Mouse (Mus musculus): ENCODE results near the gene Il1f9. TPM values are rescaled to one million over a fixed set of nuclear protein-coding genes. Genes with fewer than 3 reads are reported as not detected.
"Not testable (repeated sequence)": the region's sequence is repeated elsewhere in the genome, so short reads cannot be mapped to it uniquely, and the experiment has no call there.

The Il1f9 gene
- total RNA-seq (2015), result 2.5 and 3.8 TPM in 2 replicates
- 2.9 and 4.0 TPM in 2 replicates for total RNA-seq (2017)

- ATAC-seq (replicated peaks; ENCODE audit: poor library complexity), result no peak
Observed at GRCm38 (mm10) chr2:24186176-24186575, at the start of gene Il1f9. TSS of gene Il1f9 (plus strand) at chr2:24186476.

GRCm38 (mm10) chr2:24152861-24153260 is 33.4 kb upstream of the Il1f9 start, which contains the start of gene Il1f8:
TSS of gene Il1f8 (plus strand) at chr2:24153161.
- no peak for ATAC-seq (replicated peaks; ENCODE audit: poor library complexity)

GRCm38 (mm10) chr2:24181683-24182331 is 4.5 kb upstream of the Il1f9 start:
- peak; percentile 86 for ATAC-seq (replicated peaks; ENCODE audit: poor library complexity)

- peak; percentile 38 for ATAC-seq (replicated peaks; ENCODE audit: poor library complexity)
Observed at GRCm38 (mm10) chr2:24182423-24183147, 3.7 kb upstream of the Il1f9 start.

- ATAC-seq (replicated peaks; ENCODE audit: poor library complexity), result not testable (repeated sequence)
Observed at GRCm38 (mm10) chr2:24184092-24184491, 2.2 kb upstream of the Il1f9 start.

GRCm38 (mm10) chr2:24187585-24187984 is 1.3 kb downstream of the Il1f9 start:
- ATAC-seq (replicated peaks; ENCODE audit: poor library complexity), result peak; percentile 64

- ATAC-seq (replicated peaks; ENCODE audit: poor library complexity), result peak; percentile 87
Observed at GRCm38 (mm10) chr2:24188189-24188588, 1.9 kb downstream of the Il1f9 start.

GRCm38 (mm10) chr2:24215118-24215517 is 28.8 kb downstream of the Il1f9 start, which contains the start of gene Il1f6:
TSS of gene Il1f6 (plus strand) at chr2:24215418.
- ATAC-seq (replicated peaks; ENCODE audit: poor library complexity), result no peak

GRCm38 (mm10) chr2:24227191-24227590 is 40.9 kb downstream of the Il1f9 start:
- no peak for ATAC-seq (replicated peaks; ENCODE audit: poor library complexity)

Other genes with a start within 250 kb of the Il1f9 start
- 23.8 and 34.0 TPM in 2 replicates for gene Hnmt, start 137.1 kb upstream of the Il1f9 start, total RNA-seq (2015)
- gene Hnmt, start 137.1 kb upstream of the Il1f9 start, total RNA-seq (2017), result 63.9 and 71.5 TPM in 2 replicates
- gene Tbpl2, start 89.9 kb upstream of the Il1f9 start, total RNA-seq (2015), result not detected in 2 replicates
- not detected in 2 replicates for gene Tbpl2, start 89.9 kb upstream of the Il1f9 start, total RNA-seq (2017)
- not detected in 2 replicates for gene Il1f8, start 33.3 kb upstream of the Il1f9 start, total RNA-seq (2015)
- gene Il1f8, start 33.3 kb upstream of the Il1f9 start, total RNA-seq (2017), result not detected in 2 replicates
- not detected in 2 replicates for gene Il1f6, start 28.9 kb downstream of the Il1f9 start, total RNA-seq (2015)
- gene Il1f6, start 28.9 kb downstream of the Il1f9 start, total RNA-seq (2017), result not detected in 2 replicates
- not detected in 2 replicates for gene Il1f5, start 90.5 kb downstream of the Il1f9 start, total RNA-seq (2015)
- gene Il1f5, start 90.5 kb downstream of the Il1f9 start, total RNA-seq (2017), result not detected in 2 replicates
- not detected in 2 replicates for gene Il1f10, start 104.7 kb downstream of the Il1f9 start, total RNA-seq (2015)
- gene Il1f10, start 104.7 kb downstream of the Il1f9 start, total RNA-seq (2017), result not detected in 2 replicates
- 3.2 and 3.9 TPM in 2 replicates for gene Il1rn, start 150.4 kb downstream of the Il1f9 start, total RNA-seq (2015)
- gene Il1rn, start 150.4 kb downstream of the Il1f9 start, total RNA-seq (2017), result 1.0 and 1.2 TPM in 2 replicates
- 43.0 and 43.9 TPM in 2 replicates for gene Psd4, start 181.1 kb downstream of the Il1f9 start, total RNA-seq (2015)
- gene Psd4, start 181.1 kb downstream of the Il1f9 start, total RNA-seq (2017), result 74.4 and 81.0 TPM in 2 replicates